Mouse (Mus musculus): ENCODE measurements around the gene Gm5926.
"Not testable (repeated sequence)": the region's sequence is repeated elsewhere in the genome, so short reads cannot be mapped to it uniquely, and the experiment has no call there.

The Gm5926 gene

DNA sequence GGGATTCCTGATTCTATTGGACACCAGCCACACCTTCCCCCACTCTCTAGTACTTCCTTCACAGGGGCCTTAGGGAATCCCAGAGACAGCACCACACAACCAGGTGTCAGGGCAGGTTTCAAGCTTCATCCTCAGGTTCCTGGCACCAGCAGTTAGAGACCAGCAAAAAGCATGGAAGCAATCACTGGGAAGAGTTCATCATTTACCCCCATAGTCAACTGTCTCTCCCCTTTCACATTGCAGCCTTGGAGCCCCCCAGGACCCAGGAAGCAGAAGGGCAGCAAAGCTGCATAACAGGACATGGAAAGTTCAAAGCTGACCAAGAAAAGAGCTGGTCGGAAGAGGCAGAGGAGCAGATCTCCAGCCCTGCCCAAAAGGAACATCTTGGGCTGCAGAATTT, at the start of gene Gm5926:
Gm5926 (plus strand) TSS at position 301 of the 400 bp plus-strand sequence.
- DNase-seq (ENCODE audit: low spot score), result not testable (repeated sequence)

DNA sequence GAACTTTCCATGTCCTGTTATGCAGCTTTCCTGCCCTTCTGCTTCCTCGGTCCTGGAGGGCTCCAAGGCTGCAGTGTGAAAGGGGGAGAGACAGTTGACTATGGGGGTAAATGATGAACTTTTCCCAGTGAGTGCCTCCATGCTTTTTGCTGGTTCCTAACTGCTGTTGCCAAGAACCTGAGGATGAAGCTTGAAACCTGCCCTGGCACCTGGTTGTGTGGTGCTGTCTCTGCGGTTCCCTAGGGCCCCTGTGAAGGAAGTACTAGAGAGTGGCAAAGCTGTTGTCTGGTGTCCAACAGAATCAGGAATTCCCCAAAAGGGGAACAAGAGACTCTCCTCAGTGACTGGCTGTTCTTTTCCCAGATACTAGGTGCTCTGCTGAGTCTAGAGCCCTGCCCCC, 49.5 kb upstream of the Gm5926 start:
- not testable (repeated sequence) for DNase-seq (ENCODE audit: low spot score)

GRCm38 (mm10) chrX:32601425-32601824, 49.1 kb upstream of the Gm5926 start:
- not testable (repeated sequence) for DNase-seq (ENCODE audit: low spot score)

Measured in ovary, postnatal 10 days (tissue).